Mouse (Mus musculus) forebrain, embryonic 13.5 days (tissue): Measurements from ENCODE around the gene Cox4i2. TPM values are rescaled to one million over a fixed set of nuclear protein-coding genes. Genes with fewer than 3 reads are reported as not detected.

ENCODE experiments used
- ATAC-seq: fragments of 200-750 bp; cut with Nextera tagmentation; 2 replicates; pipeline ENCODE4 v1.8.0; 2017
- H3K27ac ChIP-seq: fragments of 300-500 bp; sonication (generic); 2 replicates; pipeline ENCODE4 v1.5.1; 2015; ENCODE audit warnings: inconsistent platforms, mild to moderate bottlenecking, moderate library complexity
- H3K27me3 ChIP-seq: fragments of 300-500 bp; sonication (generic); 2 replicates; pipeline ENCODE4 v1.6.1; 2015; ENCODE audit warnings: mild to moderate bottlenecking, inconsistent platforms
- H3K36me3 ChIP-seq: fragments of 300-500 bp; sonication (generic); 2 replicates; pipeline ENCODE4 v1.6.1; 2015; ENCODE audit warnings: mild to moderate bottlenecking, inconsistent platforms; ENCODE audit not compliant: poor library complexity, severe bottlenecking
- H3K4me1 ChIP-seq: fragments of 300-500 bp; sonication (generic); 2 replicates; pipeline ENCODE4 v1.6.1; 2015; ENCODE audit warnings: inconsistent platforms
- H3K4me2 ChIP-seq: fragments of 300-500 bp; sonication (generic); 2 replicates; pipeline ENCODE4 v1.6.1; 2015; ENCODE audit warnings: inconsistent platforms, mild to moderate bottlenecking, moderate library complexity
- H3K4me3 ChIP-seq: fragments of 300-500 bp; sonication (generic); 2 replicates; pipeline ENCODE4 v1.5.1; 2015; ENCODE audit warnings: mild to moderate bottlenecking, inconsistent platforms
- H3K9ac ChIP-seq: fragments of 300-500 bp; sonication (generic); 2 replicates; pipeline ENCODE4 v1.6.1; 2015; ENCODE audit warnings: mild to moderate bottlenecking, inconsistent platforms
- H3K9me3 ChIP-seq: fragments of 300-500 bp; sonication (generic); replicated peaks from 2 replicates; pipeline ENCODE4 v1.6.1; 2016; ENCODE audit warnings: inconsistent platforms
- WGBS: fragments of 180-500 bp; shearing (Covaris S2); methylation state at CpG from one replicate; pipeline ENCODE4 v1.1.7; 2015; 5-methylcytosine and 5-hydroxymethylcytosine counted together
- polyA plus RNA-seq: library from polyadenylated mRNA; unstranded; fragments of >200 nt; fragmentation: Nextera tagmentation; extraction: Ambion mirVana; gene quantifications from 2 replicates; pipeline ENCODE4 v1.2.1, GENCODE M21; 2015

The Cox4i2 gene
- polyA plus RNA-seq, 1 experiment from 2014 or later = 4.4 TPM

GRCm38 (mm10) chr2:152724332-152724723 lies 29.6 kb upstream of the Cox4i2 start:
- Histone ChIP-seq H3K4me3 (peak overlapping the region; percentile 30; the same call in 1 of the 2 replicates), H3K4me2 (peak overlapping the region; percentile 61), H3K9me3 (no peaks in the 10 kb centered on the region), H3K4me1 (peaks cover 8% of the 10 kb centered on the region), H3K36me3 (no peaks in the 10 kb centered on the region), H3K9ac (peak overlapping the region; percentile 55; the same call in 1 of the 2 replicates), H3K27ac (no peak overlapping the region), H3K27me3 (peaks cover 3% of the 10 kb centered on the region; the same call in 1 of the 2 replicates)
- peak; percentile 17; the same call in 1 of the 2 replicates for ATAC-seq
- WGBS = 69% methylated on average over 3 of the region's 3 CpGs

DNA sequence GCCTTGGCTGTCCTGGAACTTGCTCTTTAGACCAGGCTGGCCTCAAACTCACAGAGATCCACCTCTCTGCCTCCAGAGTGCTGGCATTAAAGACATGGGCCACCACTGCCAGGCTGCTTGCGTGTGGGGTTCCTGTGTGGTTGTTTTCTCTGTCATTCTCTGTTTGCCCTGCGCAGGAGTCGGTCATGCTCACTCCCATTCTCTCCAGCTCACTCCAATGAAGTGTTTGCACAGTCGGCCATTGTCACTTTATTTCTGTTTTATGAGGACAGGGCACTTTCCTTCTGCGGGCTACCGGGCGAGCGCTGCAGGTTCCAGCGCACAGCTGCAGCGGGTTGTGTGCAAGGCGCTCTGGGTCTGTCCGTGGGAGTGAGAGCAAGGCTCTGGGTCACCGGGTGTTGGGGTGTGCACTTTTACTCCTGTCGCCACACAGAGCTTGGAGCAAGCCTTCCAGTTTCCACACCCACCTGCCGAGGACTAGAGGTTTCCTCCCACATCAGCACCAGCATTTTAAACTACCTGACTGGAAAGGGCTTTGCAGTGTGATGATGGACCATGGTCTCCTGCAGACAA lies 28.7 kb upstream of the Cox4i2 start:
- Histone ChIP-seq H3K4me2 (no peak overlapping the region), H3K27ac (no peak overlapping the region), H3K9ac (no peak overlapping the region), H3K4me3 (no peak overlapping the region), H3K4me1 (peaks cover 14% of the 10 kb centered on the region), H3K9me3 (no peaks in the 10 kb centered on the region), H3K36me3 (no peaks in the 10 kb centered on the region), H3K27me3 (peaks cover 3% of the 10 kb centered on the region; the same call in 1 of the 2 replicates)
- ATAC-seq = no peak
- WGBS = 69% methylated on average over 15 of the region's 15 CpGs

DNA sequence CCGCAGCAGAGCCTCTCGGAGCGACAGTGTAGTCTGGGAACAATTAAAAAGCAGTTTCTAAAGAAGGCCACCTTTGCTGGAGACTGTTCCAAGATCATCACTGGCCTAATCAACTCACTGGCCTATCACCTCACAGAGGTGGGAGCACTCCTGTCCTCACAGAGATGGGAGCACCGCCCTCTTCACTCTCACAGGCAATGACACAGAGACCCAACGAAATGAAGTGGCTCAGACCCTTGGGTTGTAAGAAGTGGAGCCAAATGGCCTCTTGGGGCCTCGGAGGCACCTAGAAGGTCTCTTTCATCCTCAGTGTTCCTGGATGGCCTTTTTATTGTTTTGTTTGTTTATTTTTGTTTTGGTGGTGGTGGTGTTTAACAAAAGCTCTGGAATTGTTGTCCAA lies 27.8 kb upstream of the Cox4i2 start:
- 82% methylated on average over 6 of the region's 6 CpGs for WGBS
- no peak overlapping the region for H3K9ac ChIP-seq
- peaks cover 3% of the 10 kb centered on the region; the same call in 1 of the 2 replicates for H3K27me3 ChIP-seq
- H3K36me3 ChIP-seq = no peaks in the 10 kb centered on the region
- H3K9me3 ChIP-seq = no peaks in the 10 kb centered on the region
- no peak overlapping the region for H3K4me2 ChIP-seq
- H3K4me1 ChIP-seq = peaks cover 14% of the 10 kb centered on the region
- H3K27ac ChIP-seq = no peak overlapping the region
- ATAC-seq = no peak
- no peak overlapping the region for H3K4me3 ChIP-seq

- H3K4me2 ChIP-seq = no peak overlapping the region
- H3K27me3 ChIP-seq = peaks cover 3% of the 10 kb centered on the region; the same call in 1 of the 2 replicates
- H3K9ac ChIP-seq = no peak overlapping the region
- peaks cover 14% of the 10 kb centered on the region for H3K4me1 ChIP-seq
- H3K9me3 ChIP-seq = no peaks in the 10 kb centered on the region
- H3K4me3 ChIP-seq = no peak overlapping the region
- H3K27ac ChIP-seq = no peak overlapping the region
- 71% methylated on average over 6 of the region's 6 CpGs for WGBS
- no peaks in the 10 kb centered on the region for H3K36me3 ChIP-seq
- no peak for ATAC-seq
Measured at GRCm38 (mm10) chr2:152726751-152727335, 27.1 kb upstream of the Cox4i2 start.

- ATAC-seq = no peak
- Histone ChIP-seq H3K9me3 (no peaks in the 10 kb centered on the region), H3K4me2 (no peak overlapping the region), H3K4me3 (no peak overlapping the region), H3K4me1 (peaks cover 14% of the 10 kb centered on the region), H3K27me3 (peaks cover 3% of the 10 kb centered on the region; the same call in 1 of the 2 replicates), H3K27ac (no peak overlapping the region; the same call in 1 of the 2 replicates), H3K9ac (no peak overlapping the region), H3K36me3 (no peaks in the 10 kb centered on the region)
- 85% methylated on average over 14 of the region's 14 CpGs for WGBS
Measured at GRCm38 (mm10) chr2:152727795-152728510, 26.0 kb upstream of the Cox4i2 start.

- H3K36me3 ChIP-seq = no peaks in the 10 kb centered on the region
Measured at GRCm38 (mm10) chr2:152728594-152728993, 25.4 kb upstream of the Cox4i2 start.

GRCm38 (mm10) chr2:152729013-152729635 lies 24.8 kb upstream of the Cox4i2 start:
- H3K27me3 ChIP-seq = no peaks in the 10 kb centered on the region
- no peak for ATAC-seq
- no peaks in the 10 kb centered on the region for H3K9me3 ChIP-seq
- no peak overlapping the region for H3K4me3 ChIP-seq
- no peak overlapping the region for H3K27ac ChIP-seq
- H3K4me1 ChIP-seq = peaks cover 8% of the 10 kb centered on the region
- no peaks in the 10 kb centered on the region for H3K36me3 ChIP-seq
- 74% methylated on average over 8 of the region's 8 CpGs for WGBS
- no peak overlapping the region for H3K9ac ChIP-seq
- no peak overlapping the region for H3K4me2 ChIP-seq

More at GRCm38 (mm10) chr2:152728594-152728993, 25.4 kb upstream of the Cox4i2 start:
- ATAC-seq = no peak
- H3K27ac ChIP-seq = no peak overlapping the region
- peaks cover 13% of the 10 kb centered on the region for H3K4me1 ChIP-seq
- no peak overlapping the region for H3K4me2 ChIP-seq
- peaks cover 3% of the 10 kb centered on the region; the same call in 1 of the 2 replicates for H3K27me3 ChIP-seq
- H3K9me3 ChIP-seq = no peaks in the 10 kb centered on the region
- H3K9ac ChIP-seq = no peak overlapping the region
- WGBS = 88% methylated on average over 7 of the region's 7 CpGs
- H3K4me3 ChIP-seq = no peak overlapping the region

DNA sequence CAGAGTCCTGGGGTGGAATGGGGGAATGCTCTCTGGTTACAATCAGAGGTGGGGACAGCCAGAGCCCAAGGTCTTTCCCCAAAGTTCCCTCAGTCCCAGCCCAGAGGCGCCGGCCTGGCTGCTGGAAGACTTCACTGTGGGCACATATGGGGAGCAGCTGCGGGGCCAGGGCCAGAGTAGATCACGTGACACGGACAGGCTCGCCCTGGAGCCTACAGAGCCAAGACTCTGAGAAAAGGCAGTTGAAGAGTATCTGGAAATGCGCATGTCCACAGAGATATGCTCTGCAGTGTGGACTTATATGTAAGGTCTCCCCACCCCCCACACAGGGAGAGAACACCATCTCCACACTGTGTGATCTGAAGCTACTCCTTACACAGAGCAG lies 24.3 kb upstream of the Cox4i2 start:
- Histone ChIP-seq H3K4me1 (peaks cover 11% of the 10 kb centered on the region), H3K9ac (no peak overlapping the region), H3K36me3 (no peaks in the 10 kb centered on the region), H3K4me3 (no peak overlapping the region), H3K27me3 (no peaks in the 10 kb centered on the region), H3K4me2 (no peak overlapping the region), H3K27ac (no peak overlapping the region), H3K9me3 (no peaks in the 10 kb centered on the region)
- no peak for ATAC-seq
- WGBS = 69% methylated on average over 7 of the region's 7 CpGs

DNA sequence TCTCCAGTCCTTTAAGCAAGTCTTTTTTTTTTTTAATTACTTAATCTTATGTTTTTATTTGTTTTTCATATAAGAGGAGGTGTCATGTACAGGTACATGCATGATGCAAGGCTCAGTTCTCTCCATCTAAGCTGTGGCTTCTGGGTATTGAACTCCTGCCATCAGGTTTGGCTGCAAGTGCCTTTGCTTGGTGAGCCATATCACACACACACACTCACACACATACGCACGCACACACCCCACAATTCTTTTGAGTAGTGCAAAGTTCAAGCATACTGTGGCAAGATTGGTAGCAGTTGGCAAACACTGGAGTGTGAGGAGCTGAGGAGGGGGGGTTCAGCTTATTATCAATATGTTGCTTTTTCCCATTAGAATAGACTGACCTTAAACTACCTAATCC lies 20.8 kb upstream of the Cox4i2 start:
- H3K9ac ChIP-seq = no peak overlapping the region
- H3K4me2 ChIP-seq = no peak overlapping the region
- H3K9me3 ChIP-seq = no peaks in the 10 kb centered on the region
- no peak overlapping the region for H3K27ac ChIP-seq
- H3K4me1 ChIP-seq = peaks cover 45% of the 10 kb centered on the region
- no peak overlapping the region for H3K4me3 ChIP-seq
- no peaks in the 10 kb centered on the region for H3K36me3 ChIP-seq
- peaks cover 10% of the 10 kb centered on the region for H3K27me3 ChIP-seq
- ATAC-seq = no peak
- WGBS = 89% methylated on average over 2 of the region's 2 CpGs

GRCm38 (mm10) chr2:152734501-152734900 lies 19.5 kb upstream of the Cox4i2 start:
- Histone ChIP-seq H3K9me3 (no peaks in the 10 kb centered on the region), H3K27ac (no peak overlapping the region), H3K9ac (peak overlapping the region; percentile 43; the same call in 1 of the 2 replicates), H3K27me3 (peaks cover 15% of the 10 kb centered on the region), H3K4me1 (peaks cover 56% of the 10 kb centered on the region), H3K4me3 (peak overlapping the region; percentile 53), H3K36me3 (no peaks in the 10 kb centered on the region), H3K4me2 (peak overlapping the region; percentile 92)
- 14% methylated on average over 10 of the region's 10 CpGs for WGBS
- no peak; the same call in 1 of the 2 replicates for ATAC-seq

DNA sequence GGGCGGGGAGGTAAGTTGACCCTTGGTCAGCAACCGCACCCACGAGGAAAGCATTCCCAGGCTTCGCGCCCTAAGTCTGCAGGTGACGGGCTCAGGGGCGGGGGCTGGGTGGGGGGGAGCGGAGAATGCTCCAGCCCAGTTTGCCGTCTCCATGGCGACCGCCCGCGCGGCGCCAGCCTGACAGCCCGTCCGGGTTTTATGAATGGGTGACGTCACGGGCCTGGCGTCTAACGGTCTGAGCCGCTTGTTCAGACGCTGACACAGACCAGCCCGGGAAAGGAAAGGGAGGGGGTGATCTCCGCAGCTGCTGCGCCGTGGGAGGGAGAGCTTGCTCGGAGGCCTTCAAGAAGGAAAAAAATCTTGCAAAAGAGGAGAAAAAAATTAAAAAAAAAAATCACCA lies 19.0 kb upstream of the Cox4i2 start:
- H3K4me1 ChIP-seq = peaks cover 56% of the 10 kb centered on the region
- 0% methylated on average over 28 of the region's 28 CpGs for WGBS
- peaks cover 15% of the 10 kb centered on the region for H3K27me3 ChIP-seq

More for the DNA sequence above, 19.0 kb upstream of the Cox4i2 start:
- peak overlapping the region; percentile 43; the same call in 1 of the 2 replicates for H3K9ac ChIP-seq
- H3K4me2 ChIP-seq = peak overlapping the region; percentile 92
- H3K27ac ChIP-seq = peak overlapping the region; percentile 48; the same call in 1 of the 2 replicates
- no peaks in the 10 kb centered on the region for H3K36me3 ChIP-seq
- peak; percentile 96 for ATAC-seq
- H3K4me3 ChIP-seq = peak overlapping the region; percentile 53
- H3K9me3 ChIP-seq = no peaks in the 10 kb centered on the region
